Mouse (Mus musculus) cerebral cortex, adult 2 months (tissue): ENCODE results near the gene Klhl22.

Experiments used
- whole genome bisulfite sequencing: fragments of 180-500 bp; shearing (Covaris S2); methylation state at CpG from one replicate; pipeline ENCODE4 v1.1.7; 2018; 5-methylcytosine and 5-hydroxymethylcytosine counted together

Gene Klhl22

DNA sequence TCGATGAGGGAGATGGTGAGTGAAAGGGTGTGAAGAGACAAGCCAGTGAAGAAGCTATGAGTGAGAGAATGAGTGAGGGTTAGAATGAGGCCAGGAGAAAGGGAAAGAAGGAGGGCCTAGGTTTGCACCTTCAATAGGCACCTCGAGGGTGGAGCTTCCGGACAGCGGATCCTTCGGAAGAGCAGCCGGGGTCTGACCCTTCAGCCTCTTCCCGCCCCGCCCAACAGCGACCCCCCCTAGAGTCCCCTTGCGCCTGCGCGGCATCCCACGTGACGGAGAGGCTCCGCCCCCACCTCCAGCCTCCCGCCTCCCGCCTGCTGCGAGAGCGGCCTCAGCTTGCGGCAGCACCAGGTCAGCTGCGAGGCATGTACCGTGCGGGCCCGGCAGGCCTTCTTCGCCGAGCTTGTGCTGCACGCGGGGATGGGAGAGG, at the start of gene Klhl22:
TSS of gene Klhl22 (plus strand) at position 275 of the 430 bp plus-strand sequence.
- WGBS: under 1% methylated on average over 25 of the region's 28 CpGs

- WGBS: 68% methylated on average over 1 of the region's 1 CpGs
Observed at GRCm38 (mm10) chr16:17717791-17718190, 41.6 kb upstream of the Klhl22 start.

- WGBS: 33% methylated on average over 9 of the region's 9 CpGs
Observed at GRCm38 (mm10) chr16:17721114-17721808, 38.2 kb upstream of the Klhl22 start.

- WGBS: 1% methylated on average over 10 of the region's 10 CpGs
Observed at GRCm38 (mm10) chr16:17721822-17722460, 37.5 kb upstream of the Klhl22 start.

DNA sequence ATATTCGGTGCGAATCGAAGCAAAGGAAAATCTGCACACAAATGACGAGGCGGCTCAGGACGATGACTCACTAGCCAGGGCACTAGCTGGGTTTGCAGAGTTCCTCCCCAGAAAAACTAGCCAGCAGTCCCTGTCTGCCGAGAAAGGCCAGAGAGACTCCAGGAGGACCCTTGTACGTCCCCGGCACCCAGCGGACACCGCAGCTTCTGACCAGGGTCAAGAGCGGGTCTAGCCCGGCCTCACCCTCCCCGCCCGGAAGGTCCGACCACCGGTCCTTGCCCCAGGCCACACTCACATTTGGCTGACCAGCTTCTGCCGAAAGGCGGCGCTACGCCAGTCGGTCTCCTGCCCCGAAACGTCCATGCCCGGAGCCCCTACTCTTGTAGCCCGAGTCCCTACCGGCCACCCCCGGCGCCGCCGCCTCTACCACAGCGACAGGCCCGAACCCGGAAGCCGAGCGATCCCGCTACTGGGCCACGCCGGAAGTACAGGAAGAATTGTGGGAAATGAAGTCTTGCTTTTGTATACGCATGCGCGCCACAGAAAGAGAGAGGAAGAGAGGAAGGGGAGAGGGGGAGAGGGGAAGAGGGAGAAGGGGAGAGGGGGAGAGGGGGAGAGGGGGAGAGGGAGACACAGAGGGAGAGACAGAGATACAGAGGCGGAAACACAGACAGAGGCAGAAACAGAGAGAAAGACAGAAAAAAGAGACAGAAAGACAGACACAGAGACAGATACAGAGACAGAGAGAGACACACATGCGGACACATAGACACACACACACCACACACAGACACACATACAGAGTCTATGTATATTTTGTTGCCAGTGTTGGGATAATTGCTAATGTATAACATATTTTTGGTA, 36.7 kb upstream of the Klhl22 start:
- WGBS: 2% methylated on average over 44 of the region's 44 CpGs

- 82% methylated on average over 1 of the region's 1 CpGs for whole genome bisulfite sequencing
Observed at GRCm38 (mm10) chr16:17723325-17723626, 36.1 kb upstream of the Klhl22 start.

DNA sequence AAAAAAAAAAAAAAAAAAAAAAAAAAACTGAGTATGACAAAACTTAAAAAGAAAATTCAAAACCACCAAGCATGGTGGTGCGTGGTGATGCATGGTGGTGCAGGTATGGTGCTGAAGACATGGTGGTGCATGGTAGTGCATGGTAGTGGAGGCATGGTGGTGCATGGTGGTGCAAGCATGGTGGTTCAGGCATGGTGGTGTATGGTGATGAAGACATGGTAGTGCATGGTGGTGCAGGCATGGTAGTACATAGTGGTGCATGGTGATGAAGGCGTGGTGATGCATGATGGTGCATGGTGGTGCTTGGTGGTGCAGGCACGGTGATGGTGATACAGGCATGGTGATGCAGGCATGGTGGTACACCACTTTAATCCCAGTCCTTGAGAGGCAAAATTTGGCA, 35.0 kb upstream of the Klhl22 start:
- 93% methylated on average over 3 of the region's 3 CpGs for WGBS

GRCm38 (mm10) chr16:17727179-17727861, 32.1 kb upstream of the Klhl22 start:
- 22% methylated on average over 5 of the region's 5 CpGs for WGBS

GRCm38 (mm10) chr16:17732021-17732420, 27.4 kb upstream of the Klhl22 start:
- 43% methylated on average over 3 of the region's 3 CpGs for WGBS

DNA sequence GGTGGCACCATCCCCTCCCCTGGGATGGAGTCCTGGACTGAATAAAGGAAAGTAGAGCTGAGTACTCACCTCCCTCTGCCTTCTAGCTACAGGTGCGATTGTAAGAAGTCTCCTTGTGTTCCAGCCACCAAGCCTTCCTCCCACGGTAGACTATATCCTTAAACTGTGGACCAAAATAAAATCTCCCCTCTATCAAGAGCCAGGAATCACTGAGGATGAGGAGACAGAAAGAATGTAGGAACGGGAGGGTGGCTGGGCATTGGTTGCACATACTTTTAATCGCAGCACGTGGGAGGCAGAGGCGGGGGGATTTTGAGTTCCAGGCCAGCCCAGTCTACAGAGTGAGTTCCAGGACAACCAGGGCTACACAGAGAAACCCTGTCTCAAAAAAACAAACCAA, 27.0 kb upstream of the Klhl22 start:
- 70% methylated on average over 6 of the region's 6 CpGs for WGBS

GRCm38 (mm10) chr16:17732841-17733340, 26.5 kb upstream of the Klhl22 start, which contains the start of gene Med15:
Gene Med15 (minus strand): TSS chr16:17732891.
- 45% methylated on average over 3 of the region's 3 CpGs for WGBS

GRCm38 (mm10) chr16:17733646-17734045, 25.8 kb upstream of the Klhl22 start:
- 70% methylated on average over 2 of the region's 2 CpGs for WGBS

DNA sequence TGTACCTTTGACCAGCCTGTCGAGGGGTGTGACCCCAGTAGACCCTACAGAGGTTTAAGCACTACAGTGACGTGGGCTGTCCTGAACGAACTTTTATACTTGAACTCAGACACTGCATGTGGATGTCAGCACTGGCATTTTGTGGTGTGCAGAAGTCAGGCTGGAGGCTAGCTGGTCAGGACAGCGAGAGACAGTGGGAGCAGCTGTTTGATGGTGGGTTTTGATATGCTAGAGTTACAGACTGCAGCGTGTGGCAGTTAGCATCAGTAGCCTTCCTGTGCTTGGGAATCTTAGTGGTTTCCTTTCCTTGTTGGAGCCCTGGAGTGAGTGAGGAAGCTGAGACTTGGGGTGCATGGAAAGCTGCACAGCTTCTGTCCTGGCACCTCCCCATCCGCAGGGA, 24.5 kb upstream of the Klhl22 start:
- 81% methylated on average over 6 of the region's 6 CpGs for WGBS

GRCm38 (mm10) chr16:17736156-17736555, 23.3 kb upstream of the Klhl22 start:
- WGBS: 69% methylated on average over 4 of the region's 4 CpGs

- 93% methylated on average over 4 of the region's 4 CpGs for WGBS
Observed at GRCm38 (mm10) chr16:17740080-17740479, 19.3 kb upstream of the Klhl22 start.

GRCm38 (mm10) chr16:17742810-17743209, 16.6 kb upstream of the Klhl22 start:
- 94% methylated on average over 1 of the region's 1 CpGs for WGBS

DNA sequence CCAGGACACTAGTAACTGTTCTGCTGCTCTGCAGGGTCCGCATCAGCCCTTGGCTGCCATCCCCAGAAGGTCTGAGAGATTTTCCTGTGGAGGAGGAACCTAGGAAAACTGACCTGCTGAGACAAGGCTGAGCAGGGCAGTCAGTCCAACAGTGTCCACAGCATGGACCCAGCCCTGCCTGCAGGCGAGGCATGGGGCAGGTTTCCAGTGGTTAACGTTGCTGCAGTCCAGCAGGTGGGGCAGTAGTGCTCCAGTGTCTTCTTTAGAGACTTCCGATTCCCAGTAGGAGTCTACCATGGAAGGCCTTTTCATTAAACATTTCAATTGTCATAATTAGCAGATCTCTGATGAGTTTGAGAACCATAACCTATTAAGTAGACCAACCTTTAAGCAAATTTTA, 16.1 kb upstream of the Klhl22 start:
- WGBS: 52% methylated on average over 4 of the region's 4 CpGs

- 14% methylated on average over 1 of the region's 1 CpGs for whole genome bisulfite sequencing
Observed at GRCm38 (mm10) chr16:17744536-17744935, 14.9 kb upstream of the Klhl22 start.

DNA sequence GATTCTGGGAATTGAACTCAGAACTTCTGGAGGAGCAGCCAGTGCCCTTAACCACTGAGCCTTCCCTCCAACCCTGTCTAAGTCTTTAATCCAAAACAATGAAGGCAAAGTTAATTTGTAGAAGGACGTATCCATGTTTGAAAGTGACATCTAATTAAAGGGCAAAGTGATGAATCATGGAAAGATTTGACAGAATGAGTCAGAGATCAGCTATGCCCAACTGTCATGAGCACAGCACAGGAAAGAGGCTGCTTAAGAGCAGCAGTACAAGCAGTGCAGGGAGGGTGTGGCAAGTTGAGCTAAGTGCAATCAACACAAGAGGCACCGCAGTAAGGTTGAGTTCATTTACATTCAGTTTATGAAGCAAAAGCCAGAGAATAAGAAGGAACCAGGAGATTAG, 14.4 kb upstream of the Klhl22 start:
- WGBS: 74% methylated on average over 2 of the region's 2 CpGs

- WGBS: 49% methylated on average over 3 of the region's 3 CpGs
Observed at GRCm38 (mm10) chr16:17753001-17753400, 6.4 kb upstream of the Klhl22 start.

DNA sequence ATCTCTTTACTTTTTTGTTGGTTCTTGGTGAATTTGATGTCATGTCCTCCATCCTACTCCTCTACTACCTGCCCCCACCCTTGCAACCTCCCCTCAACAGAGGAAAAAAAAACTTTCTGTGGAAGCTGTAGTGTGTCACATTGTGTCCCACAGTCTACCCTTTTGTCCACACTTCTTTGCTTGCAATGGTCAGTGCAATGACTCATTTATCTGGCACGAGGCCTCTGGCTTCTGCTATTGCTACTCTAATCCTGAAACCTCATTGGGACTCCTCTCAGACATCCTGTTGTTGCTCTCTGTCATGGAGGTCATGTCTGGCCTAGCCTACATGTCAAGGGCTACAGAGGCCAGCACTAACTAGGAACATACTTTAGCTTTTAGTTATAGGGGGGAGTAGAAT, 5.7 kb upstream of the Klhl22 start:
- WGBS: 39% methylated on average over 1 of the region's 1 CpGs

DNA sequence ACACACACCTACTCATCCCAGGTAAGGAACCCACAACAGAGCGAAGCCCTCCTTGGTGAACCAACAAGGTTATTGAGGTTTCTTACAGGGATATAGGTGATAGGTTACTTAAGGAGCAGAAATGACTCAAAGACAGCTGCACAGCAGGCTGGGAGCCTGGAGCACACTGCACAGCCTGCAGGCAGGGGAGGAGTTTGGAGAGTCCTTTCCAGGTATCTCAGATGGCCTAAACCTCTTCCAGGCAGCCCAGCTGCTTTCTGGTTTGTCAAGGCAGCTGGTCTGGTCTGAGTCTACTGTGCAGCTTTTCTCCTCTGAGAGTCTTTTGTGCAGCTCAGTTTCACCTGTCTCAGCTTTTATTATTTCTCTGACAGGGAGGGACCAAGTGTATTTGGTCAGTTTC, 1.7 kb upstream of the Klhl22 start:
- WGBS: 97% methylated on average over 1 of the region's 1 CpGs
